ENCODE assay signal across 9 mouse cellular contexts in the genomic region with DNA sequence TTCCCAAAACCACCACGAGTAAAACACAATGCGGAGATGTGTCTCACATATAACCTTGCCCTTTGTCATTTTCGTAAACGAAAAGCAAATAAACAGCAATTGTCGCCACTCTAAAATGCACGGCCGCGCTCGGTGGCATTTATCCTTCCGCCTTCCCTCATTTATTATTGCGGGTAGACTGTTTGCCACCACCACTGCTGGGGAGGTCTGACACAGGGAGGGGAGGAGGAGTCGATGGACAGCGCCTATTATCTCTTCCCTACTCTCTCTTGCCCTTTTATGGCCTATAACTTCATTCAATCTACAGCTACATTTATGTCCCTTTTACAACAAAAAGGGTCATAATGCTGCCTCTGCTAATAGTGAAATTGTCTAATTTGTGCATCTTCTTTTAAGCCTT.
DNase-seq lines count a peak whose midpoint lies in the region; ATAC-seq lines count a peak whose summit lies in the region.
"Had no signal": no experiment of that assay in that cellular context is flagged by ENCODE, and none has a peak within 500 bp of the region (broad histone marks: within the 10 kb centered on the region; RNA-seq: fewer than 3 reads in every experiment).

No protein-coding gene starts in this region.

- no peak for ATAC-seq in embryonic facial prominence, embryonic 15.5 days (ENCODE audit: insufficient number of reproducible peaks, low FRiP score, low TSS enrichment, low read depth)
- peak; percentile 62 for ATAC-seq in kidney, embryonic 16.5 days (ENCODE audit: low FRiP score, low TSS enrichment)

- no peak overlapping the region for H3K9ac ChIP-seq in embryonic facial prominence, embryonic 15.5 days
- no peak overlapping the region for H3K9ac ChIP-seq in kidney, embryonic 16.5 days (replicated peaks; ENCODE audit: low read length)

- no peak overlapping the region for H3K27ac ChIP-seq in embryonic facial prominence, embryonic 15.5 days (replicated peaks)
- peak overlapping the region; percentile 79; the same call in 1 of the 2 replicates for H3K27ac ChIP-seq in kidney, embryonic 16.5 days (ENCODE audit: low read length)

- WGBS in embryonic facial prominence, embryonic 15.5 days, result 50% methylated on average over 13 of the region's 13 CpGs
- WGBS in kidney, embryonic 16.5 days, result 21% methylated on average over 13 of the region's 13 CpGs

- no peaks in the 10 kb centered on the region for H3K36me3 ChIP-seq in embryonic facial prominence, embryonic 15.5 days
- H3K36me3 ChIP-seq in kidney, embryonic 16.5 days (ENCODE audit: insufficient read depth, low read length), result no peaks in the 10 kb centered on the region
- H3K36me3 ChIP-seq: G1E had no signal

- no peaks in the 10 kb centered on the region for H3K9me3 ChIP-seq in embryonic facial prominence, embryonic 15.5 days (replicated peaks)
- H3K9me3 ChIP-seq in kidney, embryonic 16.5 days (ENCODE audit: low read length), result no peaks in the 10 kb centered on the region

- H3K4me2 ChIP-seq in embryonic facial prominence, embryonic 15.5 days (replicated peaks), result peak overlapping the region; percentile 70
- H3K4me2 ChIP-seq in kidney, embryonic 16.5 days (replicated peaks; ENCODE audit: low read depth, low read length), result peak overlapping the region; percentile 63

- H3K4me1 ChIP-seq in embryonic facial prominence, embryonic 15.5 days, result peaks cover 8% of the 10 kb centered on the region; the same call in 1 of the 2 replicates
- peaks cover 14% of the 10 kb centered on the region for H3K4me1 ChIP-seq in kidney, embryonic 16.5 days (ENCODE audit: insufficient read depth, low read length)

- H3K4me3 ChIP-seq in embryonic facial prominence, embryonic 15.5 days (replicated peaks), result peak overlapping the region; percentile 40; the same call in 1 of the 2 replicates
- H3K4me3 ChIP-seq in kidney, embryonic 16.5 days (ENCODE audit: low read length), result peak overlapping the region; percentile 44

- DNase-seq in kidney, adult 9 months, result peak; percentile 2
- DNase-seq in kidney, adult 11 months, result no peak
- peak; percentile 26 for DNase-seq in neural tube, embryonic 10.5 days (ENCODE audit: extremely low spot score, low spot score)
- no peak for DNase-seq in T-cell, adult 2 months (ENCODE audit: low spot score)
- DNase-seq in retina, embryonic 14.5 days (ENCODE audit: low spot score), result no peak
- DNase-seq in gastrocnemius, postnatal 4 days (ENCODE audit: low spot score in 2 of 2), result no peak

- peaks cover 3% of the 10 kb centered on the region; the same call in 1 of the 2 replicates for H3K27me3 ChIP-seq in embryonic facial prominence, embryonic 15.5 days
- H3K27me3 ChIP-seq in kidney, embryonic 16.5 days (ENCODE audit: insufficient read depth, low read length), result no peaks in the 10 kb centered on the region

Comparison
In these comparisons a context has a peak if more than half of its experiments do, and no peak if none do; other contexts are left out.
1. DNase-seq: peak in kidney, adult 9 months (single experiment) and neural tube, embryonic 10.5 days (single experiment); none in kidney, adult 11 months (single experiment), T-cell, adult 2 months (single experiment), retina, embryonic 14.5 days (single experiment) and gastrocnemius, postnatal 4 days (0 of 2).